Mouse (Mus musculus): ENCODE results near the gene Slc9a4. TPM values are rescaled to one million over a fixed set of nuclear protein-coding genes. Genes with fewer than 3 reads are reported as not detected.
"Not testable (repeated sequence)": the region's sequence is repeated elsewhere in the genome, so short reads cannot be mapped to it uniquely, and the experiment has no call there.

The Slc9a4 gene
- polyA plus RNA-seq, 1 experiment from 2014 or later: not detected

DNA sequence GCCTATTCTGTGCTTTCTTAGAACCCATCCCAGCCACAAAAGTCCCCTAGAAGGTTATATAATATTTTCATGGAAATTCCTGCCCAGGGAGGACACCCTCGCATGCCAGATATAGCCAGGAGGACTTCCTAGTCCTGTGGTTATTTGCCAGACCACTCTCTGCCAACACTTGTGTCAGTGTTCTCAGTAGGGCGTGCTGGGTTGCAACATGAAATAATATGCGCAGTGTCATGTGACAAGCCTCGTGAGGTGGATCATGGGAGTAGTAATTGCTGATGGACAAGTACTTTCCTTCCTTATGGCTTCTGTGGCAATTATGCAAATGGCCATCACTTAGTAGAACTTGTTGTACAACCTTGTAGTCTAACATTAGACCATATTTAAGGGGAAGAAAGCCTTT, 11.1 kb downstream of the Slc9a4 start:
- no peak overlapping the region for H3K4me3 ChIP-seq (ENCODE audit: low read depth, low read length)
- WGBS: 92% methylated on average over 4 of the region's 4 CpGs
- no peaks in the 10 kb centered on the region for H3K36me3 ChIP-seq (ENCODE audit: control insufficient read depth, insufficient read depth, low read length)
- ATAC-seq: no peak
- no peak overlapping the region for H3K9ac ChIP-seq (ENCODE audit: low read depth, low read length)
- no peaks in the 10 kb centered on the region for H3K4me1 ChIP-seq (ENCODE audit: control insufficient read depth, insufficient read depth, low read length)
- H3K4me2 ChIP-seq (ENCODE audit: low read length): no peak overlapping the region
- H3K9me3 ChIP-seq (replicated peaks; ENCODE audit: control insufficient read depth, low read length, poor library complexity, severe bottlenecking): no peaks in the 10 kb centered on the region
- H3K27ac ChIP-seq (ENCODE audit: low read length): no peak overlapping the region
- H3K27me3 ChIP-seq (ENCODE audit: control insufficient read depth, insufficient read depth, low read depth, low read length): no peaks in the 10 kb centered on the region

DNA sequence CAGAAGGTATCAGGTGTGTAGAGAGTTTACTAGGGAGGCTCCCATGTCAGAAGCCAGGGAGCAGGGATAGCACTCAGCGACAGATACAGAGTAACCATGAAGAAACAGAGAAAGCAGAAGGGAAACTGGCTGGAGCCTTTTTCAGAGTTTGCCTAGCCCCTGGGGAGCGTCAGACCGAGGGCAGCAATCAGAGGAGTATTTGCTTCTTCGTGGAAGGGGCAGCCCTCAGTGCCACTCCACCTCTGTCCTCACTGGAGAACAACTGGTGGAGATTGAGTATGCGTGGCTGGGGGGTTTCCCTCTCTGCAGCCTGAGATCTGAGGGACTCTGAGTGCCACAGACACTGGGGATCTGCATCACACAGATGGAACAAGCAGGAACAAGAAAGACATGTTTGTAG, 17.9 kb downstream of the Slc9a4 start:
- Histone ChIP-seq H3K27ac (ENCODE audit: low read length) (no peak overlapping the region), H3K9me3 (replicated peaks; ENCODE audit: control insufficient read depth, low read length, poor library complexity, severe bottlenecking) (no peaks in the 10 kb centered on the region), H3K36me3 (ENCODE audit: control insufficient read depth, insufficient read depth, low read length) (no peaks in the 10 kb centered on the region), H3K4me1 (ENCODE audit: control insufficient read depth, insufficient read depth, low read length) (no peaks in the 10 kb centered on the region), H3K27me3 (ENCODE audit: control insufficient read depth, insufficient read depth, low read depth, low read length) (no peaks in the 10 kb centered on the region), H3K4me3 (ENCODE audit: low read depth, low read length) (no peak overlapping the region), H3K9ac (ENCODE audit: low read depth, low read length) (no peak overlapping the region), H3K4me2 (ENCODE audit: low read length) (no peak overlapping the region)
- 77% methylated on average over 5 of the region's 5 CpGs for WGBS
- ATAC-seq: no peak

DNA sequence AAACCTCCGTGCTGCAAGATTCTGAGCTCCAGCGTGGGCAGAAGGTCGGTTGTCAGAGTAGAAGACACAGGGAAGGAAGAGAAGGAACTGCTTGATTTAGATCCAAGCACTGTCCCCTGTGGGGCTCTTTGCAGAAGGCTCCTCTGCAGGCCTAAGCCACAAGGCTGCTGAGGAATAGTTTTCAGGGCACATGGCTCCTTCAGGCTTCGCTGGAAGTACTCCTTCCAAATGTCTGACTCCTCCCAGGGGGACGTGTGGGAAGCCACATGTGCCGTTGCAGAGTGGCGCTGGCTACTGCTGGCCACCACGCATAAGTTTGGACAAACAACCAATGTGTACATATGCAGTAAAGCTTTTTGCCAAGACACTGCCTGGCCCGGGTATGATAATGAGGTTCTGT, 19.8 kb downstream of the Slc9a4 start:
- not testable (repeated sequence) for H3K9ac ChIP-seq (ENCODE audit: low read depth, low read length); H3K4me3 ChIP-seq (ENCODE audit: low read depth, low read length); H3K9me3 ChIP-seq (replicated peaks; ENCODE audit: control insufficient read depth, low read length, poor library complexity, severe bottlenecking); H3K27me3 ChIP-seq (ENCODE audit: control insufficient read depth, insufficient read depth, low read depth, low read length); H3K4me1 ChIP-seq (ENCODE audit: control insufficient read depth, insufficient read depth, low read length); H3K27ac ChIP-seq (ENCODE audit: low read length); H3K4me2 ChIP-seq (ENCODE audit: low read length); H3K36me3 ChIP-seq (ENCODE audit: control insufficient read depth, insufficient read depth, low read length); ATAC-seq
- 92% methylated on average over 9 of the region's 9 CpGs for WGBS

DNA sequence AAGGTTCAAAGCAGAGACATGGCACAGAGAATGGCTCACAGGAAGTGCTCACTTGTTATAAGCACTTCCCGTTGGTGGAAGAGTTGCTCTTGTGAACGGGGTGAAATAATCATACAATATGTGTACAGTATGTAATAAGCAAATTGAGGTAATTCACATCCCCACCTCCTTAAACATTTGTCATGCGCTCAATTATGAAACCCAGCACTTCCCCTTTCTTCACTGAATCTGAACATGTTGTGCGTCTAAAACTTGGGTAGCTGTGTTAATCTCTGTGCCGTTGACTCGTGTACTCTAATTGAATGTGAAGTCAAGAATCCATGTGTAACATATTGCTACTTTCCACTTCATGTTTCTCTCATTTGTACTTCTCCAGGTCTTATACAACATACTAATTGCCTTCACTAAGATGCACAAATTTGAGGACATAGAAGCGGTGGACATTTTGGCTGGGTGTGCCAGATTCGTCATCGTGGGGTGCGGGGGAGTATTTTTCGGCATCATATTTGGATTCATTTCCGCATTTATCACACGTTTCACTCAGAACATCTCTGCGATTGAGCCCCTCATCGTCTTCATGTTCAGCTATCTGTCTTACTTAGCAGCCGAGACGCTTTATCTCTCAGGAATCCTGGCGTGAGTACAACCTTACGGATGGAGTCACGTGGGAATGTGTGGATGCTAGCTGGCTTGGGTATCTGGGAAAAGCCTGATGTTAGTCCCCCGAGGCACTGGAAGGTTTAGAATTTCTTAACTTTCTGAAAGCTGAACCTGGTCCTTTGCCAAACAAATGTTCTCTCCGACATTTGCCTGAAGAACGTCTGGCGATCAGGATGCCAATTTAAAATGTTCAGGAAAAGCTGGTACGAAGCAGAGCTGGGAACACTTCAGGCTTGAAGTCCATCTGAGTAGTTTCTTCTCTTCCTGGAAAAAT, 20.8 kb downstream of the Slc9a4 start:
- Histone ChIP-seq H3K36me3 (ENCODE audit: control insufficient read depth, insufficient read depth, low read length) (no peaks in the 10 kb centered on the region), H3K4me1 (ENCODE audit: control insufficient read depth, insufficient read depth, low read length) (no peaks in the 10 kb centered on the region), H3K27me3 (ENCODE audit: control insufficient read depth, insufficient read depth, low read depth, low read length) (no peaks in the 10 kb centered on the region), H3K4me2 (ENCODE audit: low read length) (no peak overlapping the region), H3K4me3 (ENCODE audit: low read depth, low read length) (no peak overlapping the region), H3K9me3 (replicated peaks; ENCODE audit: control insufficient read depth, low read length, poor library complexity, severe bottlenecking) (no peaks in the 10 kb centered on the region), H3K9ac (ENCODE audit: low read depth, low read length) (no peak overlapping the region), H3K27ac (ENCODE audit: low read length) (no peak overlapping the region)
- ATAC-seq: no peak
- WGBS: 92% methylated on average over 25 of the region's 25 CpGs

DNA sequence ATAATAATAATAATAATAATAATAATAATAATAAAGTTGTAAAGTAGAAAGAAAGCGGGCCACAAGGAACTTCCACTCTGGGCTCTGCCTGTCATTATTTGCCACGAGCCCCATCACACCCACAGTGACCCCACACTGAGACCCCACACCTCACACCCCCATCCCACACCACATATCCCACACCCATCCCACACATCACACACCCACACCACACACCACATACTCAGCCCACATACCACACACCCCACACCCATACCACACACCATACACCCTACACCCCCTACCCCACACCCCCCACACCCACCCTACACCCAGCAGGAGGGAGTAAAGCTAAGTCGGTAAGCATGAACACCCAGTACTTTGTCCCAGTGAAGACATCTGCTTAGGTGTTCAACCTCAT, 21.6 kb downstream of the Slc9a4 start:
- no peaks in the 10 kb centered on the region for H3K4me1 ChIP-seq (ENCODE audit: control insufficient read depth, insufficient read depth, low read length)
- no peak for ATAC-seq
- H3K9ac ChIP-seq (ENCODE audit: low read depth, low read length): no peak overlapping the region
- WGBS: 77% methylated on average over 3 of the region's 3 CpGs
- no peak overlapping the region for H3K27ac ChIP-seq (ENCODE audit: low read length)
- no peak overlapping the region for H3K4me2 ChIP-seq (ENCODE audit: low read length)
- no peaks in the 10 kb centered on the region for H3K9me3 ChIP-seq (replicated peaks; ENCODE audit: control insufficient read depth, low read length, poor library complexity, severe bottlenecking)
- H3K27me3 ChIP-seq (ENCODE audit: control insufficient read depth, insufficient read depth, low read depth, low read length): no peaks in the 10 kb centered on the region
- no peaks in the 10 kb centered on the region for H3K36me3 ChIP-seq (ENCODE audit: control insufficient read depth, insufficient read depth, low read length)
- H3K4me3 ChIP-seq (ENCODE audit: low read depth, low read length): no peak overlapping the region

DNA sequence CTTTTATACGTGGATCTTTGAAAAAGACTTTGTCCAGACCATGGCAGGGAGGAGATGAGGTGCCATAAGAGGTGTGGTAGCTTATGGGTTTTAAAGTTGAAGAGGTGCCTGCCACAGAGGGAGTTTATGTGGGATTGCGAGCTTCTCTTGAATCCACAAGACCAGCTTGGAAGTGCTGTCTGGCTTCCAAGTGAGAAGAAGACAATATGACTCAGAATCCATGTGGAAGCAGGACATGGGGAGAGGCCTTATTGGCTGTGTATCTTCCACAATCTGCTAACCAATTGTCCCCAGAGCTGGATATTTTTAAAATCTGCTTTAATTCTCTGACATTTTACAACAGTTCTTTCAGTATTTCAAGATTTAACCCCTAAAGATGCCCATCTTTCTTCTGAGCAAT, 33.3 kb downstream of the Slc9a4 start:
- no peak overlapping the region for H3K9ac ChIP-seq (ENCODE audit: low read depth, low read length)
- H3K36me3 ChIP-seq (ENCODE audit: control insufficient read depth, insufficient read depth, low read length): no peaks in the 10 kb centered on the region
- no peak for ATAC-seq
- no peaks in the 10 kb centered on the region for H3K9me3 ChIP-seq (replicated peaks; ENCODE audit: control insufficient read depth, low read length, poor library complexity, severe bottlenecking)
- no peak overlapping the region for H3K4me2 ChIP-seq (ENCODE audit: low read length)
- 92% methylated on average over 2 of the region's 2 CpGs for WGBS
- H3K27ac ChIP-seq (ENCODE audit: low read length): no peak overlapping the region
- no peak overlapping the region for H3K4me3 ChIP-seq (ENCODE audit: low read depth, low read length)
- no peaks in the 10 kb centered on the region for H3K27me3 ChIP-seq (ENCODE audit: control insufficient read depth, insufficient read depth, low read depth, low read length)
- no peaks in the 10 kb centered on the region for H3K4me1 ChIP-seq (ENCODE audit: control insufficient read depth, insufficient read depth, low read length)

DNA sequence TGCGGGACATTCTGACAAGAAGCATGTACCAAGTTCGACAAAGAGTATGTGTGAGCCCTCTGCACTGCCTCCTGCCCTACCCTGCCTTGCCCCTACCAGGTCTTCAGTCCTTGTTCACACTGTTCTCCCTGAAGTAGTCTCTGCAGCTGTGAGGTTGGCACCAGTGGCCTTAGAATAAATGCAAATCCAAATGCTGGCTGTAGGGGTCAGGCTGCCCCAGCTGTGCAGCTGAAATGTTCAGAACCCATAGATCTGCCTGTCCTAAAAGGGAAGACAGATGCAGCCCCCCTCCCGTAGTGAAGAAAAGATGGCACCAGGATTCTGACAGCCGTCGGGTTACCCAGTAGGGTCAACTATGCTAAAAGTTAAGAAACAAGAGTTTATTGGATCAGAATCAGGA, 39.2 kb downstream of the Slc9a4 start:
- Histone ChIP-seq H3K36me3 (ENCODE audit: control insufficient read depth, insufficient read depth, low read length) (no peaks in the 10 kb centered on the region), H3K9ac (ENCODE audit: low read depth, low read length) (no peak overlapping the region), H3K9me3 (replicated peaks; ENCODE audit: control insufficient read depth, low read length, poor library complexity, severe bottlenecking) (no peaks in the 10 kb centered on the region; the same call in 1 of the 2 replicates), H3K27ac (ENCODE audit: low read length) (no peak overlapping the region), H3K27me3 (ENCODE audit: control insufficient read depth, insufficient read depth, low read depth, low read length) (no peaks in the 10 kb centered on the region), H3K4me2 (ENCODE audit: low read length) (no peak overlapping the region), H3K4me3 (ENCODE audit: low read depth, low read length) (no peak overlapping the region), H3K4me1 (ENCODE audit: control insufficient read depth, insufficient read depth, low read length) (no peaks in the 10 kb centered on the region)
- ATAC-seq: no peak
- 72% methylated on average over 5 of the region's 5 CpGs for WGBS

DNA sequence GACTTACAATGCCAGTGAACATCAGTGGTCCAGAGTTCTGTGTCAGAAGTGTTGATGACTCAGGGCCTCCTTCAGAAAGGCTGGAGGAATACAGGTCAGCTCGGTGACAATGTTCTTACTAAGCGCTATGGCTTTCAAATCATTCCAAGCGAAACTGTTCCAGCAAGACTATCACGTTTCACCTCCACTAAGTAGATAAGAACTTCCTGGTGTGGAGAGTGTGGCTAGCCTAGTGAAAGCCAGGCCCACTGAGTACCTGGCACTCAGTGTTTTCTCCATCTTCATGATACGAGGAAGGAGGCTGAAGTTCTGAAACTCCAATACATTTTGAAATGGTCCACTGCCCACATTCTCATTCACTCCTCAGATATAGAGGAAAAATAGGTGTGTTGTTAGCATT, 40.0 kb downstream of the Slc9a4 start:
- H3K9ac ChIP-seq (ENCODE audit: low read depth, low read length): no peak overlapping the region
- H3K27me3 ChIP-seq (ENCODE audit: control insufficient read depth, insufficient read depth, low read depth, low read length): no peaks in the 10 kb centered on the region
- 85% methylated on average over 5 of the region's 5 CpGs for WGBS
- no peak overlapping the region for H3K4me3 ChIP-seq (ENCODE audit: low read depth, low read length)
- no peaks in the 10 kb centered on the region; the same call in 1 of the 2 replicates for H3K9me3 ChIP-seq (replicated peaks; ENCODE audit: control insufficient read depth, low read length, poor library complexity, severe bottlenecking)
- no peak overlapping the region for H3K4me2 ChIP-seq (ENCODE audit: low read length)
- no peaks in the 10 kb centered on the region for H3K4me1 ChIP-seq (ENCODE audit: control insufficient read depth, insufficient read depth, low read length)
- no peak overlapping the region for H3K27ac ChIP-seq (ENCODE audit: low read length)
- no peaks in the 10 kb centered on the region for H3K36me3 ChIP-seq (ENCODE audit: control insufficient read depth, insufficient read depth, low read length)
- ATAC-seq: no peak

DNA sequence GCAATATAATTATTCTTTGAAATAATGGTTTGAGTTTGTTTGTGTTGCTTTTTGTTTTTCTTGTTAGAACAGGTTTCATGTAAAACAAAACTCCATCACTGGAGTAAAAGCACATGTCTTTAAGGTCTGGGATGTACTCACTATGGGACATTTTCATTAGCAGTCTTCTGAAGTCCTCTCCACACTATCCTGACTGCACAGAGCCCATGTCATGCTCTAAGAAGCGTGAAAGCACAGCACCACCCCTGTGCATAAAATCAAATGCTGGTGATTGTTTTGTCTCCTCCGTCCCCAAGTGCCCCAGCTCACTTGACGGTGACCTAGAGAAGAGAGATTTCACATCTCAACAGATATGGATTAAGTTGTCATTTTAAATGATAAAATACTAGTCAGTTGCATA, 45.1 kb downstream of the Slc9a4 start:
- 28% methylated on average over 3 of the region's 3 CpGs for WGBS
- no peak for ATAC-seq

More for the DNA sequence above, 45.1 kb downstream of the Slc9a4 start:
- H3K36me3 ChIP-seq (ENCODE audit: control insufficient read depth, insufficient read depth, low read length): no peaks in the 10 kb centered on the region
- H3K4me3 ChIP-seq (ENCODE audit: low read depth, low read length): no peak overlapping the region
- no peak overlapping the region for H3K9ac ChIP-seq (ENCODE audit: low read depth, low read length)
- H3K27me3 ChIP-seq (ENCODE audit: control insufficient read depth, insufficient read depth, low read depth, low read length): no peaks in the 10 kb centered on the region
- no peaks in the 10 kb centered on the region; the same call in 1 of the 2 replicates for H3K9me3 ChIP-seq (replicated peaks; ENCODE audit: control insufficient read depth, low read length, poor library complexity, severe bottlenecking)
- H3K27ac ChIP-seq (ENCODE audit: low read length): no peak overlapping the region
- H3K4me2 ChIP-seq (ENCODE audit: low read length): no peak overlapping the region
- H3K4me1 ChIP-seq (ENCODE audit: control insufficient read depth, insufficient read depth, low read length): no peaks in the 10 kb centered on the region

Data from midbrain, embryonic 16.5 days (tissue).